Mouse (Mus musculus): ENCODE measurements at regions not wholly inside any gene's neighbourhood (a gene's known extent, or its start where the extent isn't known, plus 50 kb on each side); places are given as distances from the start of the nearest gene placed in this dataset.

- DNase-seq (ENCODE audit: low read depth, low spot score) = no peak
Observed at GRCm38 (mm10) chr2:144123395-144124034, 90.7 kb downstream of the Banf2 start.

- DNase-seq (ENCODE audit: low read depth, low spot score) = peak; percentile 12
Observed at GRCm38 (mm10) chr2:144127082-144128037, 94.5 kb downstream of the Banf2 start.

- no peak for DNase-seq (ENCODE audit: low read depth, low spot score)
Observed at GRCm38 (mm10) chr2:144128038-144128402, 95.2 kb downstream of the Banf2 start.

- DNase-seq (ENCODE audit: low read depth, low spot score) = no peak
Observed at GRCm38 (mm10) chr2:144128527-144128926, 95.7 kb downstream of the Banf2 start.

- no peak for DNase-seq (ENCODE audit: low read depth, low spot score)
Observed at GRCm38 (mm10) chr2:144133806-144134574, 101.1 kb downstream of the Banf2 start.

- peak; percentile 43 for DNase-seq (ENCODE audit: low read depth, low spot score)
Observed at GRCm38 (mm10) chr2:144134575-144134958, 101.7 kb downstream of the Banf2 start.

GRCm38 (mm10) chr2:144135586-144135985 lies 102.7 kb downstream of the Banf2 start:
- DNase-seq (ENCODE audit: low read depth, low spot score) = no peak

GRCm38 (mm10) chr2:144143620-144144384 lies 110.9 kb downstream of the Banf2 start:
- DNase-seq (ENCODE audit: low read depth, low spot score) = peak; percentile 62

- peak; percentile 94 for DNase-seq (ENCODE audit: low read depth, low spot score)
Observed at GRCm38 (mm10) chr2:144144486-144145136, 111.8 kb downstream of the Banf2 start.

- no peak for DNase-seq (ENCODE audit: low read depth, low spot score)
Observed at GRCm38 (mm10) chr2:144156456-144157211, 113.8 kb upstream of the Mgme1 start.

- no peak for DNase-seq (ENCODE audit: low read depth, low spot score)
Observed at GRCm38 (mm10) chr2:144157343-144157742, 113.1 kb upstream of the Mgme1 start.

GRCm38 (mm10) chr2:144158256-144158655 lies 112.2 kb upstream of the Mgme1 start:
- no peak for DNase-seq (ENCODE audit: low read depth, low spot score)

- no peak for DNase-seq (ENCODE audit: low read depth, low spot score)
Observed at GRCm38 (mm10) chr2:144159854-144160331, 110.6 kb upstream of the Mgme1 start.

- DNase-seq (ENCODE audit: low read depth, low spot score) = no peak
Observed at GRCm38 (mm10) chr2:144160434-144160833, 110.0 kb upstream of the Mgme1 start.

GRCm38 (mm10) chr2:144161852-144162251 lies 108.6 kb upstream of the Mgme1 start:
- DNase-seq (ENCODE audit: low read depth, low spot score) = no peak

GRCm38 (mm10) chr2:144164102-144164501 lies 106.4 kb upstream of the Mgme1 start:
- DNase-seq (ENCODE audit: low read depth, low spot score) = peak; percentile 84

- peak; percentile 94 for DNase-seq (ENCODE audit: low read depth, low spot score)
Observed at GRCm38 (mm10) chr2:144164986-144165821, 105.3 kb upstream of the Mgme1 start.

GRCm38 (mm10) chr2:144166102-144166750 lies 104.2 kb upstream of the Mgme1 start:
- DNase-seq (ENCODE audit: low read depth, low spot score) = peak; percentile 42
